In the genomic region with DNA sequence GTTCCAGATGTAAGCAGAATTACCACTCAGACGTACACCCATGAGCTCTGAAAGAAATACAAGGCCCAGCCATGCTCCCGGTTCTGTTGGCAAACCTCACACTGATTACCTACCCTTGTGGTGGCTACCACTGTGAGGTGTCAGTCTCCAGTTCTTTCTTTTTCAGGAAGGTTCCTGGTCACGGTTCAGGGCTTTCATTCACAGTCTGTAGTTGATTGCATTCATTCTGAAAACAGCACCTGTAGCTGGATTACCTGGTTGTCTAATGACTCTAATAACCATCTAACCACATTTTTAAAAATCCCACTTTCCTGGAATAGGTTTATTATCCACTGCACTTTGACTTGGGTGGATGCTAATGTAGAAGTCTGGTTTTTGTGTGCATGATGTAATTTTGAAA, we compare ENCODE assay signal across 20 mouse cellular contexts.
"Had no signal": no experiment of that assay in that cellular context is flagged by ENCODE, and none has a peak within 500 bp of the region (broad histone marks: within the 10 kb centered on the region; RNA-seq: fewer than 3 reads in every experiment).

No protein-coding gene starts in this region.

- ATAC-seq: intestine, embryonic 16.5 days; liver, embryonic 12.5 days had no signal

- H3K4me3 ChIP-seq: heart, embryonic 10.5 days; heart, embryonic 12.5 days; hindbrain, embryonic 13.5 days; hindbrain, embryonic 15.5 days; limb, embryonic 13.5 days; limb, embryonic 15.5 days; liver, embryonic 12.5 days had no signal

- H3K36me3 ChIP-seq: heart, embryonic 10.5 days; heart, embryonic 12.5 days; hindbrain, embryonic 13.5 days; hindbrain, embryonic 15.5 days; limb, embryonic 13.5 days; limb, embryonic 15.5 days; liver, embryonic 12.5 days had no signal

- DNase-seq: gastrocnemius, postnatal 14 days; gastrocnemius, postnatal 36 days; heart, adult 18-20 months; heart, postnatal 10 days; kidney, adult 11 months; kidney, postnatal 14 days; layer of hippocampus, adult 9-11 months; layer of hippocampus, postnatal 36 days; left cerebral cortex, postnatal 4 days had no signal

- H3K4me1 ChIP-seq: heart, embryonic 10.5 days; hindbrain, embryonic 15.5 days; limb, embryonic 13.5 days; limb, embryonic 15.5 days had no signal

- H3K9me3 ChIP-seq: heart, embryonic 10.5 days; heart, embryonic 12.5 days; hindbrain, embryonic 13.5 days; hindbrain, embryonic 15.5 days; limb, embryonic 13.5 days; limb, embryonic 15.5 days; liver, embryonic 12.5 days had no signal

- H3K27ac ChIP-seq: heart, embryonic 10.5 days; hindbrain, embryonic 13.5 days; hindbrain, embryonic 15.5 days; hindbrain, postnatal 0 days; kidney, postnatal 0 days; limb, embryonic 13.5 days; limb, embryonic 15.5 days; liver, embryonic 12.5 days; liver, embryonic 14.5 days had no signal

- H3K27me3 ChIP-seq: heart, embryonic 12.5 days; hindbrain, embryonic 13.5 days; hindbrain, embryonic 15.5 days; limb, embryonic 13.5 days; limb, embryonic 15.5 days; liver, embryonic 12.5 days had no signal

- H3K9ac ChIP-seq: heart, embryonic 12.5 days; hindbrain, embryonic 13.5 days; hindbrain, embryonic 15.5 days; limb, embryonic 13.5 days; limb, embryonic 15.5 days; liver, embryonic 12.5 days; liver, embryonic 14.5 days had no signal

- H3K4me2 ChIP-seq: heart, embryonic 12.5 days; hindbrain, embryonic 13.5 days; hindbrain, embryonic 15.5 days; limb, embryonic 13.5 days; limb, embryonic 15.5 days; liver, embryonic 12.5 days had no signal
